Mouse (Mus musculus) embryonic facial prominence, embryonic 14.5 days (tissue): ENCODE measurements around the gene Atpaf1. TPM values are rescaled to one million over a fixed set of nuclear protein-coding genes. Genes with fewer than 3 reads are reported as not detected.
A peak's percentile ranks its signal among the peaks of the same experiment; 100 is the strongest.

Source experiments
- ATAC-seq: fragments of 200-750 bp; cut with Nextera tagmentation; 2 replicates; pipeline ENCODE4 v1.8.0; 2017; ENCODE audit warnings: low read depth, moderate number of reproducible peaks, moderate TSS enrichment
- DNase-seq: peaks from one replicate; pipeline ENCODE4 v3.0.0-alpha.2; 2015; ENCODE audit warnings: low spot score
- H3K27ac ChIP-seq: fragments of 300-500 bp; sonication (generic); replicated peaks from 2 replicates; pipeline ENCODE4 v1.5.1; 2014; ENCODE audit warnings: low read depth, mild to moderate bottlenecking, low read length, moderate library complexity
- H3K27me3 ChIP-seq: fragments of 300-500 bp; sonication (generic); replicated peaks from 2 replicates; pipeline ENCODE4 v1.6.1; 2014; ENCODE audit warnings: low read length; ENCODE audit not compliant: control insufficient read depth, insufficient read depth
- H3K36me3 ChIP-seq: fragments of 300-500 bp; sonication (generic); 2 replicates; pipeline ENCODE4 v1.6.1; 2014; ENCODE audit warnings: low read length, mixed read lengths; ENCODE audit not compliant: control insufficient read depth, insufficient read depth
- H3K4me1 ChIP-seq: fragments of 300-500 bp; sonication (generic); 2 replicates; pipeline ENCODE4 v1.6.1; 2014; ENCODE audit warnings: antibody characterized with exemption, low read length; ENCODE audit not compliant: control insufficient read depth, insufficient read depth
- H3K4me2 ChIP-seq: fragments of 300-500 bp; sonication (generic); 2 replicates; pipeline ENCODE4 v1.6.1; 2014; ENCODE audit warnings: low read depth, mild to moderate bottlenecking, low read length, moderate library complexity, mixed read lengths
- H3K4me3 ChIP-seq: fragments of 300-500 bp; sonication (generic); 2 replicates; pipeline ENCODE4 v1.5.1; 2014; ENCODE audit warnings: low read depth, mild to moderate bottlenecking, low read length
- H3K9ac ChIP-seq: fragments of 300-500 bp; sonication (generic); 2 replicates; pipeline ENCODE4 v1.6.1; 2014; ENCODE audit warnings: low read depth, mild to moderate bottlenecking, low read length, moderate library complexity, mixed read lengths
- H3K9me3 ChIP-seq: fragments of 300-500 bp; sonication (generic); 2 replicates; pipeline ENCODE4 v1.6.1; 2016; ENCODE audit warnings: low read length; ENCODE audit not compliant: control insufficient read depth
- WGBS: fragments of 180-500 bp; shearing (Covaris S2); extraction: QIAGEN DNeasy Blood & Tissue Kit; methylation state at CpG from one replicate; pipeline ENCODE4 v1.1.7; 2014; 5-methylcytosine and 5-hydroxymethylcytosine counted together
- polyA plus RNA-seq: library from polyadenylated mRNA; unstranded; fragments of >200 nt; fragmentation: Nextera tagmentation; extraction: Ambion mirVana; gene quantifications from 2 replicates; pipeline ENCODE4 v1.2.1, GENCODE M21; 2014

Gene Atpaf1
- polyA plus RNA-seq: 54.4 and 58.7 TPM in 2 replicates

- Histone ChIP-seq H3K36me3 (peaks cover 18% of the 10 kb centered on the region), H3K9ac (peak within 1 kb of the TSS; percentile 88), H3K4me3 (peak within 1 kb of the TSS; percentile 76), H3K27me3 (no peaks in the 10 kb centered on the region), H3K4me1 (peaks cover 7% of the 10 kb centered on the region), H3K27ac (no peak within 1 kb of the TSS; the same call in 1 of the 2 replicates), H3K9me3 (no peaks in the 10 kb centered on the region), H3K4me2 (peak within 1 kb of the TSS; percentile 72)
- 0% methylated on average over 18 of the region's 69 CpGs for WGBS
- DNase-seq: peak; percentile 72
- peak; percentile 91 for ATAC-seq
These were observed at the start of gene Atpaf1 for GRCm38 (mm10) chr4:115784769-115785510. Gene Atpaf1, plus strand, starts transcription at chr4:115784812.

- Histone ChIP-seq H3K4me1 (peaks cover 14% of the 10 kb centered on the region), H3K36me3 (no peaks in the 10 kb centered on the region), H3K4me2 (no peak overlapping the region), H3K9ac (no peak overlapping the region), H3K27ac (no peak overlapping the region), H3K27me3 (no peaks in the 10 kb centered on the region), H3K4me3 (no peak overlapping the region), H3K9me3 (no peaks in the 10 kb centered on the region)
- 63% methylated on average over 4 of the region's 4 CpGs for WGBS
- ATAC-seq (no peak), DNase-seq (no peak)
These were observed 49.7 kb upstream of the Atpaf1 start for GRCm38 (mm10) chr4:115734867-115735266.

DNA sequence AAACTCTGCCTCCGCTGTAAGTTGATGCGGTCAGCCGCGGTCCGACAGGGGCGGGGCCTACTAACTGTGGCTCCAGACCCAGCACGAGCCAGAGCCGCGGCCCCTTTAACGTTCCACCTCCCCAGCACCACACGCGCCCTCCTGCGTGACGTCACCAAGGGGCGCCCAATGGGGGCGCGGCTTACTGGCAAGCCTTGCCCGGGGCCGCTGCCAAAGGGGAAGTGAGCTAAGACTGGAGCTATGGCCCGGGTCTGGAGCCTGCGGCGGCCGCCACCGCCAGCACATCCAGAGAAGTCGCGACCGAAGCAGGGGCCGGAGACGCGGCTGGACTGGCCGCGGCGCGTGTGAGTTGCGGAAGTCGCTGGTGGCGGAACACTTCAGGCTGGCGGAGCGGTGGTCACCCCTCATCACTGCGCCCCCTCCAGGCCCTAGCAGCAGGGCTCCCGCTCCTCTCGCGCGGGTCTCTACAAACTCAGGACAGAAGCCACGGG lies 47.0 kb upstream of the Atpaf1 start, which contains the start of gene Efcab14:
Gene Efcab14 (plus strand): TSS at position 194 of the 491 bp plus-strand sequence.
- WGBS: 0% methylated on average over 14 of the region's 45 CpGs

DNA sequence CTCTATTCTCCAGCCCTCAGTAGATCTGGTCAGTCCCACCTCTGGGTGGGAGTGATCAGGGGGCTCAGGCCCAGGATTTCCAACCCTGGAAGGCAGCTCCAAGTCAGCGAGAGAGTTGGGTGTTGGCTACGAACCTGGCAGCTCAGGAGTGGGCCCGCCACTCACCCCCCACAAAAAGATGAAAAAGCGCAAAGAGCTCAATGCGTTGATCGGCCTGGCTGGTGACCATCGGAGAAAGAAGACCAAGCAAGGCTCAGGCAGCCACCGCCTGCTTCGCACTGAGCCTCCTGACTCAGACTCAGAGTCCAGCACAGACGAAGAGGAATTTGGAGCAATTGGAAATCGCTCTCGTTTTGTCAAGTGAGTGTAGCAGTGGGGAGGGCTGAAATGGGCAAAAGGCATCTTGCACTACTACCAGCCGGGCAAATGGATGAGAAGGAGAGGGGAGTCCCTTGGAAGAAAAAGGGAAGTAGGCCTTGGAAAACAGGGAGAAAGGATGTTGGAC lies 46.1 kb upstream of the Atpaf1 start:
- Histone ChIP-seq H3K4me3 (peak overlapping the region; percentile 81), H3K36me3 (peaks cover 23% of the 10 kb centered on the region; the same call in 1 of the 2 replicates)
- 45% methylated on average over 13 of the region's 13 CpGs for WGBS

More for the DNA sequence above, 47.0 kb upstream of the Atpaf1 start, which contains the start of gene Efcab14:
- Histone ChIP-seq H3K9me3 (no peaks in the 10 kb centered on the region), H3K27me3 (no peaks in the 10 kb centered on the region), H3K4me2 (peak within 1 kb of the TSS; percentile 82), H3K36me3 (peaks cover 17% of the 10 kb centered on the region; the same call in 1 of the 2 replicates), H3K4me3 (peak within 1 kb of the TSS; percentile 81), H3K9ac (peak within 1 kb of the TSS; percentile 83), H3K27ac (peak within 1 kb of the TSS; percentile 87), H3K4me1 (peaks cover 14% of the 10 kb centered on the region)
- ATAC-seq: peak; percentile 99
- peak; percentile 98 for DNase-seq

GRCm38 (mm10) chr4:115742658-115743057 lies 42.0 kb upstream of the Atpaf1 start:
- ATAC-seq (no peak), DNase-seq (no peak)
- peaks cover 53% of the 10 kb centered on the region for H3K36me3 ChIP-seq
- peaks cover 17% of the 10 kb centered on the region for H3K4me1 ChIP-seq
- H3K4me2 ChIP-seq: no peak overlapping the region
- H3K9ac ChIP-seq: no peak overlapping the region
- no peak overlapping the region for H3K27ac ChIP-seq
- no peaks in the 10 kb centered on the region for H3K27me3 ChIP-seq
- H3K4me3 ChIP-seq: no peak overlapping the region
- H3K9me3 ChIP-seq: no peaks in the 10 kb centered on the region

More for the DNA sequence above, 46.1 kb upstream of the Atpaf1 start:
- H3K27ac ChIP-seq: no peak overlapping the region
- H3K4me2 ChIP-seq: peak overlapping the region; percentile 82
- no peaks in the 10 kb centered on the region for H3K9me3 ChIP-seq
- peaks cover 14% of the 10 kb centered on the region for H3K4me1 ChIP-seq
- DNase-seq: no peak
- H3K9ac ChIP-seq: peak overlapping the region; percentile 83
- no peaks in the 10 kb centered on the region for H3K27me3 ChIP-seq
- ATAC-seq: no peak

DNA sequence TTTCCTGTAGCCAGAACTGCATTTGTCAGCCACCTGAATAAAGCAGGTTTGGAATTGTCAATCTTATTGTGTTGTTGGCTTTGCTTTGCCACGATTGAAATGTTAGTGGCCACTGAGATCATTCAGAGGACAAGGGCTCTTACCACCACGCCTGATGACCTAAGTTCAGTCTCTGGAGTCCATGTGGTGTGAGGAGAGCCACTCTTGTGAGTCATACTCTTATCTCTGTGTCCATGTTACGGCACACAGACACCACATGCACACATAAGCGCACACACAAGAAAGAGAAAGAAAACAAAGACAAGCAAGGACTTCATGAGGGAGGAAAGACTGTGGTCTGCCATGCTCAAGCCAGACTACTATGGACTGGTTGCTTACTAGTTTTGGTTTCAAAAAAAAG lies 41.5 kb upstream of the Atpaf1 start:
- peaks cover 17% of the 10 kb centered on the region for H3K4me1 ChIP-seq
- H3K9ac ChIP-seq: no peak overlapping the region
- no peak overlapping the region for H3K4me2 ChIP-seq
- H3K27ac ChIP-seq: no peak overlapping the region
- DNase-seq (no peak), ATAC-seq (no peak)
- WGBS: 89% methylated on average over 4 of the region's 4 CpGs
- no peaks in the 10 kb centered on the region for H3K9me3 ChIP-seq
- no peak overlapping the region for H3K4me3 ChIP-seq
- H3K27me3 ChIP-seq: no peaks in the 10 kb centered on the region
- H3K36me3 ChIP-seq: peaks cover 56% of the 10 kb centered on the region

DNA sequence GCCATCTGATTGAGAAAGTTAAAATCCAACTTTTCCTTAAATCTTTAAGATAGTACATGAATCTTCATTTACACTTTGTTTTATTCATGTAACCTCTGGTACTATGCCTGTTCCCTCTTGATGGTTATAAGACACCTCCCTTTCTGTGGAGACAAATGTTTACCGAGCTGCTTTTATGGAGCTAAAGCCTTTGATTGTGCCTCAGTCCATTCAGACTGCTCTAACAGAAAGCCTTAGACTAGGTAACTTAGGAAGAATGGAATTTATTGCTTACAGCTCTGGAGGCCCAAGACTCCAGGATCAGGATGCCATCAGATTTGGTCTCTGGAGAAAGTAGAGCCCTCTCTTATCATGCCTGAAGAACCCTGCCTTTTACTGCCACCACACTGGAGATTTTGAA lies 36.4 kb upstream of the Atpaf1 start:
- H3K4me1 ChIP-seq: peaks cover 3% of the 10 kb centered on the region; the same call in 1 of the 2 replicates
- H3K9me3 ChIP-seq: no peaks in the 10 kb centered on the region
- ATAC-seq (no peak), DNase-seq (no peak)
- no peak overlapping the region for H3K4me2 ChIP-seq
- H3K9ac ChIP-seq: no peak overlapping the region
- no peak overlapping the region for H3K27ac ChIP-seq
- H3K36me3 ChIP-seq: peaks cover 59% of the 10 kb centered on the region
- H3K4me3 ChIP-seq: no peak overlapping the region
- H3K27me3 ChIP-seq: no peaks in the 10 kb centered on the region
- 71% methylated on average over 1 of the region's 1 CpGs for WGBS

- no peaks in the 10 kb centered on the region for H3K27me3 ChIP-seq
- no peak for ATAC-seq
- no peaks in the 10 kb centered on the region for H3K9me3 ChIP-seq
- H3K4me1 ChIP-seq: no peaks in the 10 kb centered on the region
- no peak overlapping the region for H3K4me3 ChIP-seq
- H3K36me3 ChIP-seq: peaks cover 60% of the 10 kb centered on the region
- H3K4me2 ChIP-seq: no peak overlapping the region
- DNase-seq: no peak
- WGBS: 96% methylated on average over 1 of the region's 1 CpGs
- no peak overlapping the region for H3K9ac ChIP-seq
- no peak overlapping the region for H3K27ac ChIP-seq
These were observed 35.3 kb upstream of the Atpaf1 start for GRCm38 (mm10) chr4:115749336-115749735.
